Mouse (Mus musculus): Measurements from ENCODE around the gene Gm4922.

Gm4922 gene

DNA sequence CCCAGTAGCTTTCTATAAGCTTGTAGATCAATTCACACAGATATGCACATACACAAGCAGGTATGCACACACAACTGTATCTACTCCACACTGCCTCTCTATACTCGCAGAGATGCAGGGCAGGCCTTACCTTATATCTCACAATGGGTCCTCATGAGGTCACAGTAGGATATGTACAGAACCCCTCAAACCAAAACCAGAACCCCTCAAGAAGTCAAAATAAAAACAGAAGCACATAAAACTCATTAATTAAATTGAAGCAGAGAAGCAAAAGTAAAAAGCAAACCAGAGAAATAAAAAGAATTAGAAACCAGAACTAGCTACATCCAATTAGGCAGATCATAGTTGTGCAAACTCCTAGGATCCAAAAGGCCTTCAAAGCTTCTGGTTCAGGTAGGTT lies at the start of gene Gm4922:
Gm4922 (minus strand) TSS at position 101 of the 400 bp plus-strand sequence.
- no peak for DNase-seq (ENCODE audit: low spot score)

DNA sequence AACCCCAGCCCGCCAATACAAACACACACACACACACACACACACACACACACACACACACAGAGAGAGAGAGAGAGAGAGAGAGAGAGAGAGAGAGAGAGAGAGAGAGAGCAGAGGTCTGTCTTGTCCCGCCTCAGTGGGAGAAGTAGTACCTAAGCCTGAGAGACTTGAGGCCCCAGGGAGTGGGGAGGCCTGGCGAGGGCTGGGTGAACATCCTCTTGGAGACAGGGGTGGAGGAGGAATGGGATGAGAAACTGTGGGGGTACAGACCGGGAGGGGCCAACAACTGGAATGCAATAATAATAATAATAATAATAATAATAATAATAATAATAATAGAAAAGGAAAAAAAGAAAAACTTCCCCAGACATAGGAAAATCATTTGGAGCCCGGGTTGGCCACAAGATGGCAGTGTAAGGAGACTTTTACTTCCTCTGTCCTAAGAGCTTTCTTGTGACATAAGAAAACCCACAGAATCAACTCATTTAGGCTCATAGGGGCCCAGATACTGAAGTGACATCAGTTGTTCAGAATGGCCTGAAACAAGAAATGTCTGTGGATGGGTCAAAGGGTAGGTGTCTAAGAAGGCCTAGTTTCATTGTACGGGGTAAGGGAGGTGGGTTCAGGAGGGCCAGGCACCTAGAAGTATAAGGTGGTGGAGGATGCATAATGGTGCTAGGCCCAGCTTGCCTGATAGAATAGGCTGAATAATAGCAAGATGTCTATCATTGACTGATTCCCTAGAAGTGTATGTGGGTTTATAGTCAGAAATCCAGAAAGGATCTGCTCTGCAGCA lies 49.3 kb upstream of the Gm4922 start:
- DNase-seq (ENCODE audit: low spot score) = no peak

DNA sequence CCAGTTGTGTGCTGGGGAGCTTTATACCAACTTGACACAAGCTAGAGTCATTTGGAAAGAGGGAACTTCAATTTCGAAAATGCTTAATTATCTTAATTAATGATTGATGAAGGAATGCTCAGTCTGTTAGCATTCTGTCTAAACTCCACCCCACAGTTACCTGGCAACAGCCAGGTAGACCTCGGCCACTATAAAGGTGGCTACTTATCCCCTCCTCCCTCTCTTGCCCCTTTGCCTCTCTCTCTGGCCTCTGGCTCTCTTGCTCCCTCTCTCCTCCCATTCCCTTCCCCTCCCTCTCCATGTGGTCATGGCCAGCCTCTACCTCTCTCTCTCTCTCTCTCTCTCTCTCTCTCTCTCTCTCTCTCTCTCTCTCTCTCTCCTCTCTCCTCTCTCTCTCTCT lies 47.8 kb upstream of the Gm4922 start:
- DNase-seq (ENCODE audit: low spot score) = no peak

DNA sequence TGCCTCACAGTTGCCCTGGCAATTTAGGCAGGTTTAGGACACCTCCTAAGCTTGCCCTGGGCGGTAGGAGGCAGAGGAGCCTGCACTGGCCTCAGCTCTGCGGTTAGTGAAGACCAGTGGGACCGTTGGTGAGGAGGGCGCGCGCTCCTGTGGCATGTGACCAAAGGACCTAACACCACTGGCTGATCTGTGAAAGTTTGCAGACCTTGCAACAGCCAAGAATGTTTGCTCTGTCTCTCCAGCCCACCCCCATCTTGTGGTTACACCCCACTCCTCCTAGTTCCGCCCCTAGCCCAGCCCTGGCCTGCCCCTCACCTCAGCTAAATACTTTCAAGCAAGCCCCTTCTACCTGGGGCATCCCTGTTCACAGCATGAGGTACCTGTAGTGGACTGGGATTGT lies 45.2 kb upstream of the Gm4922 start:
- no peak for DNase-seq (ENCODE audit: low spot score)

DNA sequence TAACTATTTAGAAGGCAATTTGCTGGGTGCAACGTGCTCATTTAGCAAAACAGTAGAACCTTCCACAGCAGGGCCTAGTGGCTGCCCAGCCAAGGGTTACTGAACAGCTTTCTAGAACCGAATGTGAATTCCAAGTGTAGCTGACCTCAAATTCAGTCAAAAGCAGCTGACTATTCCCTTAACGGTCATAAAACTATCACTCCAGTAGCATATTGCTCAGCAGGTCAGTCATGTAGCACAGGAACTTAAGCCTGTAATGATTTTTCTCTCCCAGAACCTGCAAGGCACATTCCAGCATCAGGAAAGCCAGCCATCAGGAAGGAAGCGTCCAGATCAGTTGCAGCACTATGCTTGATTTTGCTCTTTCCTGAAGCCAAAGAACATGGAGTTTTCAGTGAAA lies 43.8 kb upstream of the Gm4922 start:
- no peak for DNase-seq (ENCODE audit: low spot score)

- no peak for DNase-seq (ENCODE audit: low spot score)
Measured at GRCm38 (mm10) chr10:18827936-18828335, 41.3 kb upstream of the Gm4922 start.

GRCm38 (mm10) chr10:18826107-18826506 lies 39.5 kb upstream of the Gm4922 start:
- no peak for DNase-seq (ENCODE audit: low spot score)

GRCm38 (mm10) chr10:18825143-18825542 lies 38.5 kb upstream of the Gm4922 start:
- no peak for DNase-seq (ENCODE audit: low spot score)

GRCm38 (mm10) chr10:18816560-18816959 lies 30.0 kb upstream of the Gm4922 start:
- DNase-seq (ENCODE audit: low spot score) = no peak

- no peak for DNase-seq (ENCODE audit: low spot score)
Measured at GRCm38 (mm10) chr10:18811751-18812150, 25.2 kb upstream of the Gm4922 start.

GRCm38 (mm10) chr10:18790063-18790462 lies 3.5 kb upstream of the Gm4922 start:
- DNase-seq (ENCODE audit: low spot score) = no peak

- DNase-seq (ENCODE audit: low spot score) = no peak
Measured at GRCm38 (mm10) chr10:18788601-18789000, 2.0 kb upstream of the Gm4922 start.

DNA sequence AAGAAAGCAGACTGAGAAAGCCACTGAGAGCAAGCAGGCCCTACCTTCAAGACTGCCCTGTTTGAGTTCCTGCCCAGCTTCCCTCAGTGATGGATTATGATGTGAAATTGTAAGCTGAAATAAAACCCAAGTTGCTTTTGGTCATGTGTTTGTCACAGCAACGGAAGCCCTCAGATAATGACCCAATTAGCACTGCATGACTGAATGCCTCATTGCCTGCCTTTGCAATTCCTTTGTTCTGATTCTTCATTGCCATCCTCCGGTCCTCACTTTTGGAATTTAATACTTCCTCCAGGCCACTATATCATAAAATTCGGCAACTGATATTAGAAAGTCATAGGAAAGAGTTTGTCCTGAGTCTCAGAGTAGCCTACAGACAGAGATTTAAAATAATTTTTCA lies 9.0 kb downstream of the Gm4922 start:
- DNase-seq (ENCODE audit: low spot score) = no peak

GRCm38 (mm10) chr10:18772537-18773179 lies 13.9 kb downstream of the Gm4922 start:
- no peak for DNase-seq (ENCODE audit: low spot score)

DNA sequence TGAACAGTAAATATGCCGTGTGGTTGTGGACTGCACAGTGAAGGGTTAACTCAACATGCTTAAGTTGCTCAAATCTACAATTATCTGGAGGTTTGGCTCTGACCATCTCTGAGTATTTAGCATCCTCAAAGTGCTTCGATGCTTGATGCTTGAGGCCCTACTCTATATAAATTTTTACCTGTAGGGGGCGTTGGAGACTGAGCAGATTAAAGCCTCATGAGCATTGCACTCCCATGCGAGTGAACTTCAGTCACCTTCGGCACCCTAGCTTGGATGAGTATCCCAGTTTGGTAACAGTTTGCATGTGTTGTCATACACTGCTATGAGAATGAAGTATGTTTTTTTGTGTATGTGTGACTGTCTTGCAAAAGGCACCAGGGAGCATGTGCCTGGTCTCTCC lies 16.7 kb downstream of the Gm4922 start:
- no peak for DNase-seq (ENCODE audit: low spot score)

- no peak for DNase-seq (ENCODE audit: low spot score)
Measured at GRCm38 (mm10) chr10:18760241-18760640, 26.4 kb downstream of the Gm4922 start.

DNA sequence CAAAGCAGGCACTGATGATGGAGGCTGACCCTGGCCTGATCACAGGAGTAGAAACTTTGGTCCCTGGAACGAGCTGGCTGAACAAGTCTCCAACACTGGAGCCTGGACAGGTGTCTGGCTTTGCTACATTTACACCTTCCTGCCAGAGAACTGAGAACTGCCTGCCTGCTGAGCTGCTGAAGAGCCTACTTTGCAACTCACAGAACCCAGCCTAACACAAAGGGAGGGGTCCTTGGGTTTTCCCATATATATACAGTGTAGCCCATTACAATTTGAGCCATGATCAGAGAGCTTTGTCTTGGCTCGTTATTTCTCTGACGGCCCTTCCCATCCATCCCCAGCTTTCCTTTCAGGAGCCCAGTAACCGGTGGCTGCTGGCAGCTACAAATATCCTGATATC lies 36.5 kb downstream of the Gm4922 start:
- no peak for DNase-seq (ENCODE audit: low spot score)

DNA sequence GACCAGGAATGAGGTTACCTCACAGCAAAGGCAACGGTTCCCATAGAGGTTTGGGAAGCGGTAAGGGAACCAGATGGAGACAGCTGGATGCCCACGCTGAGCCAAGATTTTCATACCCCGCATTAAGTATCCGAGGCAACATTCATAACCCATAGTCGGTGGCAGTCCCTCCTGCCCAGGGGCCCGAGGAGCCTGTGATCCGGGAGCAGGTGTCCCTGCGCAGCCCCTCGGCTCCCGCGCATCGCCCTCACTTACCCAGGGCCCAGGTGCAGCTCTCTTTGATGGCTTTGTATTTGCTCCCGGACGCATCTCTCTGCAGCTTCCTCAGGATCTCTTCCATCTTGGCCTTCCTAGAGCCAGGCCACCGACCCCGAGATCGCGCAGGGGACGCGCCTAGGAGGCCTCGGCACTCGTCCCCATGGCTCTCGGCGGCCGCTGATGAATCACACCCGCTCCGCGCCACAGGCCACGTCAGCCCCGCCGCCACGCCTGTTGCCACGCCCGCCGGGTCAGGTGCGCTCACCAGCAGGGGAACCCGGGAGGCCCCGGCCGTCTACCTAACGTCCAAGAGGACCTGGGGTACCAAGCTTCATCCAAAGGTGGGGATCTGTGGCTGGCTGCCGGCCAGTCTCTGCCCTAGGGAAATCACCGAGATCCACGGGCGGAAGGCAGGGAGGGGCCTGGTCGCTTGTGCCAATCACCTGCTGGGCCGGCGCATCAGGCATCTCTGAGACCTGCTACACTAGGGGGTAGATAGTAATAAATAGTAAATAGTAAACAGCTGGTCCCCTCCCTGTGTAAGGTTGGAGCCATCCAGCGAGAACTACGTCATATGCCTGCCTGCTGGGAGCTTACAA lies 43.1 kb downstream of the Gm4922 start, which contains the start of gene Arfgef3:
Arfgef3 (minus strand) TSS at position 664 of the 857 bp plus-strand sequence.
- DNase-seq (ENCODE audit: low spot score) = peak; percentile 44

DNA sequence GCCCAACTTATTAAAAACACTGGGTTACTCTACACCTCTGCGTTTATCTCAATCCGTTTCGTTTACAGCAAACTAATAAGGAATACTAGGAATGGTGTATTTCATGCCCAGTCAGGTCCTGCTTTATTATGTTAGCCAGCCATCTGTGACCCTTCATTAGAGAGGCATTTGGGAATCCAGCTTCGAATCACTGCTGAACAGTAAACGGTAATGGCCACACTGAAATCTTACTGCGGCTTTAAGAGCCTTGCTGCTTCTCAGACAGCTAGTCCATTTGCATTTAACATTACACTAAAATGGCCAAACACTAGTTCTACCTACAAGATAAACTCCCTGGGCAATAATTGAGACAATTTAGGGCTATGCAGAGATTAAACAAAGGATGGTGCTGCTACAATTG lies 44.5 kb downstream of the Gm4922 start:
- no peak for DNase-seq (ENCODE audit: low spot score)

- DNase-seq (ENCODE audit: low spot score) = no peak
Measured at GRCm38 (mm10) chr10:18741024-18741423, 45.6 kb downstream of the Gm4922 start.
